Mouse (Mus musculus): ENCODE data around the gene Gm26661. TPM values are rescaled to one million over a fixed set of nuclear protein-coding genes. Genes with fewer than 3 reads are reported as not detected.

Gm26661 gene
- total RNA-seq (2014; rRNA removed), result not detected in 2 replicates
- not detected in 2 replicates for polyA plus RNA-seq (2015; fragmentation: Nextera tagmentation; extraction: Ambion mirVana)

DNA sequence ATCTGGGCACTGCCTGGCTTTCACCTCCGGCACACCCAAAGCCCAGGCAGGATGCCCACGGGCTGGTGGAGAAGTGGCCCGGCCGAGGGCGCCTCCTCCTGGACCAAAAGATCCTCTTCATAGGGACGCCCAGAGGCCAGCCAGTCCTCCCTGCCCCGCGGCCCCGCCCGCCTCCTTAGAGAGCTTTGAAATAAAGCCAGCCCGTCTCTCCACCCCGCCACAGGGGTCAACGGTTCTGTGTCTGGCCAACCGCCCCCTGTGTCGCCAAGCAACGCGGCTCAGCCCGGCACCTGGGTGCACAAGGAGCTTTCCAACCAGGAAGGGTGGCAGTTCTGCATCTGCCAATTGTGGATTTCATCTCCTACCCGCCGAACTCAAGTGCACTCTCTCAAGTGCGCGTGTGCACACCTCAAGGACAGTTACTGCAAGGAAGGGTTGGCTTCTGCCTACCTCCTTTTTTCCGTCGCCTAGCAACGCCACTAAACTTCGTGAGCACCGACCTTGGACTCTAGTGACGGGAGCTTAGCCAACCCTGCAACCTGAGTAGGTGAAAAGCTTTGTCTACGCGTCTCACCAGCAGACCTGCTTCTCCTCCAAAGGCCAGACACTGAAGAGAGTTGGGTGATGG is at the start of gene Gm26661:
Gm26661 (plus strand) TSS at position 56 of the 628 bp plus-strand sequence.
- peak within 1 kb of the TSS; percentile 81 for H3K4me2 ChIP-seq (ENCODE audit: low read depth)
- H3K27ac ChIP-seq (ENCODE audit: low read depth, low read length), result no peak within 1 kb of the TSS
- no peaks in the 10 kb centered on the region for H3K36me3 ChIP-seq (ENCODE audit: insufficient read depth)
- peak; percentile 57 for DNase-seq
- H3K9me3 ChIP-seq (ENCODE audit: low read length), result no peaks in the 10 kb centered on the region
- WGBS, result 2% methylated on average over 30 of the region's 30 CpGs
- ATAC-seq, result peak; percentile 88
- no peak; the same call in 1 of the 2 replicates for TF ChIP-seq CTCF (IDR thresholded peaks at IDR 0.05; ENCODE audit: low read depth)
- H3K4me3 ChIP-seq (ENCODE audit: low read depth, low read length), result peak within 1 kb of the TSS; percentile 40
- no peaks in the 10 kb centered on the region for H3K27me3 ChIP-seq (ENCODE audit: insufficient read depth, low read length)
- peak within 1 kb of the TSS; percentile 51 for H3K9ac ChIP-seq
- H3K4me1 ChIP-seq (ENCODE audit: insufficient read depth), result 0 out of 2 replicates have a peak, but pooled peaks cover 3% of the 10 kb centered on the region

DNA sequence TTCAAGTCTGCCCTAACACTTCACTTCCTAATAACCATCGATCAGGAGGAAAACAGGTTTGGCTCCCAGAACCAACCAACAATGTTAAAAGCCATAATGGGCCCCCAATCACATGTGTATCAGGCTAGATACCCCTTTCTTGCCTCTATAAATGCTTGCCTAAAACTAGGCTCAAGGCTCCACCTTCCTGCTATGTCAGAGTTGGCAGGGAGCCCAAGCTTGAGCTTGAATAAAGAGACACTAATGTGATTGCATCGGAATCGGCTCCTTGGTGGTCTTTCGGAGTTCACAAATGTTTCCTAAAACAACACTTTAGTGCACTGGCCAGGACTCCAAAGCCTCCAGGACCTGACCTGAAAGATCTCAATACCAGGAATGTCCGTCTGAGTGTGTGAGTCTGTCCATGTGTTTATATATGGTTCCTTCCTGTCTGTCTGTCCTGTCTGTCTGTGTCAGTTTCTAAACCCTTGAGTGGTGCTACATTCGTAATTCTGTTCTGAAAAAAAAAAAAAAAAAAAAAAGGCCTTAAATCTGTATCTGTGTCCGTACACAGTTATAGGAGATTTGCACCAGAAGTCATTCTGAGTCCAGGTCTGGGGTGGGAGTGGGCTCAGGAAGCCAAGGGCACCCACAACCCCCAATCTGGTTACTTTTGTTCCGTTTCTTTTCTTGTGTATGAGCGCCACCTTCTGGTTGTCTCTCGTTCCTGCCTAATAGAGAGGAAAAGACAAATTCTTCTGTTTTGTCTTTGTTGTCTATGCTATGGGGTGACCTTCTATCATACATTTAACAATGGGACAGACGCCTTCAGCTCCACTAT is 42.2 kb upstream of the Gm26661 start:
- DNase-seq, result peak; percentile 91
- H3K4me1 ChIP-seq (ENCODE audit: insufficient read depth), result no peaks in the 10 kb centered on the region

DNA sequence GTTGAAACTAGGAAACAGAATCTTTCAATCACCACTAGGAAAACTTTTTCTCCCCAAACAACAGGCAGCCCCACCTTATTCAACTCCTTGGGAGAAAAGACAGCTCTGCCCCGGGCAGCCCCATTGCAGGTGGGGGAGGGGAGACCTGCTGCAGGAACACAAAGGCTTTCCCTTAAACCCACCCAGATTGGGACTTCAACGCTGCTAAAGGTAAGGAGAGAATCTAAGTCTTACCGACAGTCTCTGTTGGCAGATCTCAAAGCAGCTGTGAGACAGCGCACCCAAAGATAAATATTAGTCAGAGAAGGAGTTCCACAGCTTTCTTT is 41.7 kb upstream of the Gm26661 start:
- peak; percentile 90 for ATAC-seq
- Histone ChIP-seq H3K36me3 (ENCODE audit: insufficient read depth) (no peaks in the 10 kb centered on the region), H3K9ac (peak overlapping the region; percentile 51), H3K4me2 (ENCODE audit: low read depth) (peak overlapping the region; percentile 45), H3K27ac (ENCODE audit: low read depth, low read length) (peak overlapping the region; percentile 60), H3K4me1 (ENCODE audit: insufficient read depth) (no peaks in the 10 kb centered on the region), H3K27me3 (ENCODE audit: insufficient read depth, low read length) (no peaks in the 10 kb centered on the region), H3K9me3 (ENCODE audit: low read length) (no peaks in the 10 kb centered on the region), H3K4me3 (ENCODE audit: low read depth, low read length) (peak overlapping the region; percentile 23; the same call in 1 of the 2 replicates)
- DNase-seq, result no peak
- 10% methylated on average over 4 of the region's 4 CpGs for WGBS
- TF ChIP-seq CTCF (IDR thresholded peaks at IDR 0.05; ENCODE audit: low read depth), result no peak

More for the DNA sequence above, 42.2 kb upstream of the Gm26661 start:
- peak; percentile 95 for ATAC-seq
- Histone ChIP-seq H3K9ac (peak overlapping the region; percentile 51), H3K27me3 (ENCODE audit: insufficient read depth, low read length) (no peaks in the 10 kb centered on the region), H3K27ac (ENCODE audit: low read depth, low read length) (peak overlapping the region; percentile 60), H3K9me3 (ENCODE audit: low read length) (no peaks in the 10 kb centered on the region), H3K4me3 (ENCODE audit: low read depth, low read length) (peak overlapping the region; percentile 25), H3K36me3 (ENCODE audit: insufficient read depth) (no peaks in the 10 kb centered on the region), H3K4me2 (ENCODE audit: low read depth) (peak overlapping the region; percentile 45)
- WGBS, result 16% methylated on average over 11 of the region's 11 CpGs
- TF ChIP-seq CTCF (IDR thresholded peaks at IDR 0.05; ENCODE audit: low read depth), result peak; percentile 85

DNA sequence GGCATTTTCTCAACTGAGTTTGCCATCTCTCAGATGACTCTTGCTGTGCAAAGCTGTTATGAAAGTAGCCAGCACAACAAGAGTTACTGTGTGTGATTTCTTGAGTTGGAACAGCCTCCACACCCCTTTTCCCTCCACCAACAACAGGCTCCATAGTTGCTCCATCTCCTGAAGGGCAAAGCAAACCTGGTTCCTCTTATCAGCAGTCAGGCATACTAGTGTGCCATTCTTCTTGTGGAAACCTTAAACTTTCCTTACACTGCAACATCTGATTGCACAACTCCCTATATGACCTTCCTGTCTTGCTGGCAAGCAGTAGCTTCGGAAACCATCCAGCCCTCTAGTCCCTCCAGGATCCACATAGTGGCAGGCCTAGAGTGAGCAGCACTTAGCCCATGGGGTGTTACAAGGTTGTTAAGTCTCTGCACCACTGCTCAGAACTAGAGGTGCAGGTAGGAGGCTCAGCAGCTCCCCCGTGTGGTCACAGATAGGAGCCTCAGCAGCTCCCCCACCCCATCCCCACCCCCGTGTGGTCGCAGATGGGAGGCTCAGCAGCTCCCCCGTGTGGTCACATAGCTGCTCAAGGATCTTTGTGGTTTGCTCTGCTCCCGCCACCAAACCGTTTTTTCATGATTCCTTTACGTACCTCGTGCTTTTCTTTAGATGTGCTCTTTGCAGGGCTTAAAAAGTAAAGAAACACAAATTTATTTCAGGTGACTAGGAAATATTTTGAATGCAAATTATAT is 25.6 kb upstream of the Gm26661 start:
- Histone ChIP-seq H3K9ac (no peak overlapping the region), H3K9me3 (ENCODE audit: low read length) (no peaks in the 10 kb centered on the region), H3K27ac (ENCODE audit: low read depth, low read length) (no peak overlapping the region), H3K4me1 (ENCODE audit: insufficient read depth) (no peaks in the 10 kb centered on the region), H3K36me3 (ENCODE audit: insufficient read depth) (no peaks in the 10 kb centered on the region), H3K27me3 (ENCODE audit: insufficient read depth, low read length) (no peaks in the 10 kb centered on the region), H3K4me3 (ENCODE audit: low read depth, low read length) (no peak overlapping the region), H3K4me2 (ENCODE audit: low read depth) (no peak overlapping the region)
- peak; percentile 89 for TF ChIP-seq CTCF (IDR thresholded peaks at IDR 0.05; ENCODE audit: low read depth)
- 11% methylated on average over 9 of the region's 9 CpGs for WGBS
- peak; percentile 86 for DNase-seq
- ATAC-seq, result peak; percentile 92

DNA sequence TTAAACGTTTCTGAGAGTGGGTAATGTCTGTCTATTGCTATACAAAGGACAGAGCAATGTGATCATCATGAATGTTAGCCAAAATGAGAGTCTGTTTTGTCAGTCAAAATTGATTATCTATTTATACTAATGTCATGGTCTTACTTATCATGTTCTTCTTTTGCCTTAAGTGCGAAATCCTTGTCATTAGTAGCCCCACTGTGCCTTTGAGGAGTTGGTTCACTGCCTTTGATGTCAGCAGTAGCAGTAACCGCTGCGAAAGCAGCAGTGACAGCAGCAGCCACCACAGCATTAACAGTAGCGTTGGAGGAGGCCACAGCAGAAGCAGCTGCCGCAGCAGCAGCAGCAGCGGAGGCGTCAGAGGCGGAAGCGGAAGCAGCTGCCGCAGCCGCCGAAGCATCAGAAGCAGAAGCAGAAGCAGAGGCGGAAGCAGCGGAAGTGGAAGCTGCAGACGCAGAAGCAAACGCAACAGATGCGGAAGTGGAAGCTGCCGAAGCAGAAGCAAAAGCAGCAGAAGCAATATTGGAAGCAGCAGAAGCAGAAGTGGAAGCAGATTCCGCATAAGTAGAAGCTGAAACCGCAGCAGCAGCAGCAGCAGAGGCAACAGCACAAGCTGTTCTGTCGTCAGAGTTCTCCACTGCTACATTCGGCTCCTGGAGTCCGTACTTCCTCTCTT is 17.5 kb upstream of the Gm26661 start:
- H3K9me3 ChIP-seq (ENCODE audit: low read length), result no peaks in the 10 kb centered on the region
- peak; percentile 83 for DNase-seq
- H3K4me2 ChIP-seq (ENCODE audit: low read depth), result peak overlapping the region; percentile 50
- 49% methylated on average over 24 of the region's 24 CpGs for WGBS
- H3K27ac ChIP-seq (ENCODE audit: low read depth, low read length), result peak overlapping the region; percentile 67
- peak overlapping the region; percentile 37; the same call in 1 of the 2 replicates for H3K9ac ChIP-seq
- H3K27me3 ChIP-seq (ENCODE audit: insufficient read depth, low read length), result no peaks in the 10 kb centered on the region; the same call in 1 of the 2 replicates
- H3K4me3 ChIP-seq (ENCODE audit: low read depth, low read length), result peak overlapping the region; percentile 41
- TF ChIP-seq CTCF (IDR thresholded peaks at IDR 0.05; ENCODE audit: low read depth), result no peak
- H3K36me3 ChIP-seq (ENCODE audit: insufficient read depth), result no peaks in the 10 kb centered on the region
- no peaks in the 10 kb centered on the region for H3K4me1 ChIP-seq (ENCODE audit: insufficient read depth)
- peak; percentile 94 for ATAC-seq

DNA sequence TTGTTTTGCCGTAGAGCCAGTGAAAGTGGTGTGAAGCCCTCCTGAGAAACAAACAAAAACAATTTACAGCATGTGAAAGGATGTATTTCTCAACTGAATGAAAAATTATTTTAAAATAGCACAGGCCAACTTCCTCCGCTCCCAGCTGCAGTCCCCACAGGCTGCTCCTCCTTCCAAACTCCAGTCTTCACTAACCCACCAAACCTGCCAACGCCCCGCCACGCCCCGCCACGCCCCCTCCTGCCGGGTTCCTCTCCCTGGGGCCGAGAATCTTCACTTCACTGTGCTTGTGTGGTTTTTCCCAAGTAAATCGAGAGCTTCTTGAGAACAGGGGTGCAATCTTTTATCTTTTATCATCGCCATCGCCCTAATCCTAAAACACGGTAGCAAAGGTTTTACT is 5.3 kb upstream of the Gm26661 start:
- Histone ChIP-seq H3K36me3 (ENCODE audit: insufficient read depth) (no peaks in the 10 kb centered on the region), H3K27me3 (ENCODE audit: insufficient read depth, low read length) (no peaks in the 10 kb centered on the region), H3K4me2 (ENCODE audit: low read depth) (no peak overlapping the region), H3K4me3 (ENCODE audit: low read depth, low read length) (no peak overlapping the region), H3K4me1 (ENCODE audit: insufficient read depth) (no peaks in the 10 kb centered on the region), H3K9me3 (ENCODE audit: low read length) (no peaks in the 10 kb centered on the region), H3K27ac (ENCODE audit: low read depth, low read length) (no peak overlapping the region), H3K9ac (no peak overlapping the region)
- WGBS, result 54% methylated on average over 13 of the region's 13 CpGs
- DNase-seq, result no peak
- ATAC-seq, result no peak
- TF ChIP-seq CTCF (IDR thresholded peaks at IDR 0.05; ENCODE audit: low read depth), result no peak
